Mouse (Mus musculus): ENCODE measurements around the gene Sik3. TPM values are rescaled to one million over a fixed set of nuclear protein-coding genes. Genes with fewer than 3 reads are reported as not detected.

Gene Sik3
- 10 to 100 TPM; 49.2 to 87.3 TPM for total RNA-seq (2021)
- 17.2 and 30.2 TPM in 2 replicates for polyA plus RNA-seq (2012; rRNA removed)
- long read RNA-seq, full-length matches to known transcripts: 3 of 20 reads
- long read RNA-seq, partial matches to known transcripts: 13 of 20 reads
- long read RNA-seq, other reads (novel, unspliced or antisense): 4 of 20 reads

DNA sequence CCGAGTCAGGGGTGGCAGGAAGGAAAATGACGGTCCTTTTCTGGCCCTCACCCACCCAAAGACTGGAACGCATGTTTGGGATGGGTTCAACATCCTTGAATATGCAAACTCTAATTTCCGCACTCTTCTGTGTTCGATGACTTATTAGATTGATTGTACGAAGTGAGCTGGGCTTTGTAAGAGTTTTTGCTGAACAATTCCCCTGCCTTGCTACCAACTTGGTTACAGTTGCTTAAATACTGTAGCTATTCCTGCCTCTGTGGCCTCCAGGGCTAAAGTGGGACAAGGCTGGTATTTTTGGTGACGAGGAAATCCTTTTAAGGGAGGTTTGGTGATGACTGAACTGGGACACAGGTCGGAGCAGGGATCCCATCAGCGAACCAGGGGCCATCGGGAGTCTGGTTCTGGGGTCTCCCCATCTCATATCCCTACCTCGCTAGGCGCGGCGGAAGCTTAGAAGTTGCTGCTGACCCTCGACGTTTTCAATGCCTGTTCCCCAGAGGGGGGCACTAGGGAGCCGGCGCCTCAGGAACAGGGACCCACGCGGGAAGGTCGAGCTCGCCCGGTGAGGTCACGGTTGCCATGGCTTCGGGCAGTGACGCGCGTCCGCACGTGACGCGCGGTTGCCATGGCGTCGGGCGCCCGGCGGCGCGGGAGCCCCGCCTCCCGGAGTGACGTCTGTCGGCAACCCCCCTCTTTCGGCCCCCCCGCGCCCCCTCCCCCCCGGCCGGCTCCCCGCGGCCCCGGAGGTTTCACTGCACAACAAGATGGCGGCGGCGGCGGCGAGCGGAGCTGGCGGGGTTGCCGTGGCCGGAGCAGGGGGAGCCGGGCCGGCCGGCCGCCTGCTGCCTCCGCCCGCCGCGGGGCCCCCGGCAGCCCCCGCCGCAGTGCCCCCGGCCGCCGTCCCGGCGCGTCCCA, at the start of gene Sik3, which contains the start of gene Pafah1b2:
Sik3 (plus strand) TSS at position 730 of the 918 bp plus-strand sequence.
Pafah1b2 (minus strand) TSS at position 600 of the 918 bp plus-strand sequence.
- peak; percentile 98 for DNase-seq

DNA sequence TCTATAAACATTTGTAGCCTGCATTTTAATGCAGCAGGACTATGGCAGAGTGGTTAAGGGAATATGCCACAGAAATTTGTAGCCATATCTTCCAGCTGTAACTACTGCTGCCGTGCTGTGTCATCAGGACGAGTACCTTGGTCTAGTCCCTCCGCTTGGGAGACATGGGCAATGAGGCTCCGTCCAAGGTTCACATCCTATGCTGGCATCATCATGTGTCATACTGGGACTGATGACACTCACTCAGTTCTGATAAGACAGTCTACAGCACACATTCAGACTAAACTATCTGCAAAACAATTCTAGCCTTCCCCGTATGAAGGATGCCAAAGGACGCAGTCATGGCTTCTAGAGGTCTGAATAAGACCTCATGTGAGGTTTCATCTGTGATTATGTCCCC, 49.0 kb upstream of the Sik3 start:
- DNase-seq: peak; percentile 59

GRCm38 (mm10) chr9:45976884-45977283, 35.7 kb upstream of the Sik3 start:
- DNase-seq: no peak

GRCm38 (mm10) chr9:45979778-45980177, 32.8 kb upstream of the Sik3 start:
- DNase-seq: no peak

- no peak for DNase-seq
Observed at GRCm38 (mm10) chr9:45980611-45981010, 32.0 kb upstream of the Sik3 start.

DNA sequence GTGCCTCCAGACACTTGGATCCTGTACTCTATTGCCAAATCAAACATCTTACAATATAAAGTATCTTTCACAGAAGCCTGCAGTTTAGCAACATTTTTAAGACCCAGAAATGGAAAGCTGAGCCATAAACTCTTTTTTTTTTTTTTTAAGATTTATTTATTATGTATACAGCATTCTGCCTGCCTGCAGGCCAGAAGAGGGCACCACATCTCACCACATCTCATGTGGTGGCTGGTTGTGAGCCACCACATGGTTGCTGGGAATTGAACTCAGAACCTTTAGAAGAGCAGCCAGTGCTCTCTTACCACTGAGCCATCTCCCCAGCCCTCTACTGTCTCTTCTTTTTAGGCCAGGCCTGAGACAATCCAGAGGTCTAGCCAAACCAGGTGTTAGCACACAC, 31.3 kb upstream of the Sik3 start:
- no peak for DNase-seq

DNA sequence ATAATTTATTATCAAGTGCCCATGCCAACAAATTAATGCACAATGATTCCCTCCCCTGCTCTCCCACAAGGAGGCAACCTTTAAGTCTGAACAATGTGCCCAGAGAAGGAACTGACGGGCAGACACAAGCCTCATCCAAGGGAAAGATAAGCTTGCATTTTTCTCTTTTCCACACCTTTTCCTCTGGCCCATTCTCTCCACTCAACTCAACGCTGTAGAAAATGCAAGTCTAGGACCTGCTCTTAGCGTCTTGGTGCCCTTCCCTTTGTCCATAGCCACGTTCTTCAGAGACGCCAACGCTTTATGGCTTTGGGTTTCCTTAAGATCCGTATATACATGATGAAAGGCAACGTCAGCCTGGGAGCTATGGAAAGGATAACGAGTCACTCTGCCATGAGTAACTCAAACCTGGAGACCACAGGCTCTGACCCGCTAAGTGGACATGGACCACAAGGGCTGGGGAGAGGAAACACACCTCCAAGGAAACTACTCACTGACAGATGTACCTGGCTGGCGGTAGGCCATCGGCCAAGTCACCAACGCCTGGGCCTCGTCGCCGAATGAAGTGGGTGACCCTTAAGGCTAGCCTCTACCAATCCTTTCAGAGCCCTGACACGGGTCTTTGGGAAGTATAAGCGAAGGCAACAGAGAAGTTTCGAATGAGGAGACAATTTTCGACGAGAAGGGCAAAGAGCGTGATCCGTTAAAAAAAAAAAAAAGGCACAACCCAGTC, 28.8 kb upstream of the Sik3 start:
- peak; percentile 51 for DNase-seq

- peak; percentile 94 for DNase-seq
Observed at GRCm38 (mm10) chr9:45984409-45985228, 28.0 kb upstream of the Sik3 start.

- peak; percentile 84 for DNase-seq
Observed at GRCm38 (mm10) chr9:45985229-45985567, 27.4 kb upstream of the Sik3 start.

DNA sequence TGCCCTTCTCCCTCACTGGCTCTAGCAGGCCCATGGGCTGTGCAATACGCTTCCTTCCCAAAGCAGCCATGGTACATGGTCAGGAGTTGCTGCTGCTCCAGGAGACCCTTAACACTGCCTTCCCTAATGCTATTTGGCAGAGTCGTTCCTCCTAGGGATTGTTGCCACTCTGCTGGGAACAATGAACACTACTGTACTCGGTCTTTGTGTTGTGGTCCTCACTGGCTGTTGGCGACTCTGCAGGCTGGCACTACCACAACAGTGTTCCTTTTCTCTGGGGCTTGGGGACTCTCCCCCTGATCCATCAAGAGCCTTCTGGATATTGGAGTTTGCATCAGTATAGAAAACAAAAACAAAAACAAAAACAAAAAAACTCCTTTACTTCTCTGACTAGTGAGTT, 13.6 kb upstream of the Sik3 start:
- DNase-seq: no peak

GRCm38 (mm10) chr9:46003729-46004128, 8.9 kb upstream of the Sik3 start:
- peak; percentile 77 for DNase-seq

DNA sequence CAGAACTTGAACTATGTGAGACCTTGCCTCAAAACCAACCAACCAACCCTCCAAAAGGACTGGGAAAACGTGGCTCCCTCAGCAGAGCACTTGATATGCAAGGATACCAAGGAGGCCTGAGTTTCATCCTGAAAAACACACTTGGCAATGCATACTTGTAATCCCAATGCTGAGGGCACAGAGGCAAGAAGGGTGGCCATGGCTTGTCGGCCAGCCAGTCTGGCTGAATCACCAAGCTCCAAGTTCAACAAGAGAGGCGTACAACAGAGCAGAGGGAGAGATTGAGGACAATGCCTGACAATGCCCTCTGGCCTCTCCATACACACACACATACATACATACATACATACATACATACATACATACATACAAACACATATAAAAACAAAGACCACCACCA, 8.1 kb upstream of the Sik3 start:
- DNase-seq: no peak

- no peak for DNase-seq
Observed at GRCm38 (mm10) chr9:46006224-46006623, 6.4 kb upstream of the Sik3 start.

DNA sequence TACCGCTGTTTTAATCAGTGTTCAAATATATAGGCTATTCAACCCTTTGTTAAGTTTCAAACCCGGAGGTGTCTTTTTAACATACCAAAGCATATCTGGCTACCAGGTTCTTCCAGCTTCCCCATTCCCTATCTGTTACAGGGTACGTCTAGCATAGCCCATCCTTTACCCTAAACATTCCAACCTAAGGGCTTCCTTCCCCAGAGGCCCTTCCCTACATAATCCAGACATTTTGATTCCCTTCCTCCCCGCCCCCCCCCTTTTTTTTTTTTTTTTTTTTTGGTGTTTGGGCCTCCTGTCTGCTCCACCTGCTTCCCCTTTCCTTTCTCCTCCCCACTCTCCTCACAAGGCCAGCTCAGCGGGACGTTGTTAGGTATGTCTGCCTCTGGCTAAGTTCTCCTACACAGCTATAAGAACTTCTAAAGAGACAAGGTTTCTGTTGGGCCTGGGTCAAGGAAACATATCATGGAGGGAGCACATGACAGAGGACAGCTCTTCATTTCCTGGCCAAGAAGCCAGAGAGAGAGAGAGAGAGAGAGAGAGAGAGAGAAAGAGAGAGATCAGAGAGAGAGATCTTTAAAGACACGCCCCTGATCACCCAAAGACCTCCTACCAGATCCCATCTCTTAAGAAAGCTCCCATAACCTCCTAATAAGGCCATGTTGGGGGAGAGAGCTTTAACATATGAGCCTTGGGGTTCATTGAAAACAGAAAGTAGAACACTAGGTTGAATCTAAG, 3.5 kb upstream of the Sik3 start:
- no peak for DNase-seq

- no peak for DNase-seq
Observed at GRCm38 (mm10) chr9:46009669-46009983, 3.0 kb upstream of the Sik3 start.

DNA sequence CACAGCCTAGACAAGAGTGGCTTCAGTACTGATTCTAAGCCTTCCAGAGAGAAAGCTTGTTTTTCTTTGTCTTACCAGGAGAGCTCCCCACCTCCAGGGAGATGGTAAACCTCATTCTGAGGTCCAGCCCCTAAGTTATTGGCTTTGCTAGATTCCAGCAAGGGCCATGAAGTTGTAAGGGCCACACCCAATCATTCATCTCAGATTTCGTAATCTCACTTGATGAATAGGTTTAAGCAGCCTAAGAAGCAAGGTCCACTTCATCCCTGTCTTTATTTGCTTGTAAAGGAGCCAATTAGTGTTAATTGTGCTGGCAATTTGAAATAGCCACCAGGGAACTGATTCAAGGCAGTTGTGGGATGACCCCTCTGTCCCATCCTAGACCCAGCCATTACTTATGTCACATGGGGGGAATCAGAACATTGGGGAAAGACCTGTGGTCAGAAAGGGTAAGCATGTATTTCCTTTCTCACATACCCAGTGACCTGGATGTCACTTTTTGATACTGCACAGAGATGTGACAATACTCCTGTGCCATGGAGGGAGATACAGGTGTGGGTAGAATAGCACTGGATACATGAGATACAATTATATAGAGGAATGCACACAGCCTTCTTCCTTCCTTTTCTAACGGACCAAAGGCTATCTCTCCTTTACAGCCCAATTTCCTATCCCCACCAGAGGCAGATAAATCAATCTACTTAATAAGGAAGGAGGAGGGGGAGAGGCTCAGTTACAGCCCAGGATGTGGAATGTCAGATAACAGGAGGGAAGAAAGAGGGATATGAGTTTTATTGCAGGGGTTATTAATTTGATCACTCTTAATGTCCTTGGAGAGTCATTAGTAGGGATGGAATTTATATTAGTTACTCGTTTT, 1.3 kb upstream of the Sik3 start:
- no peak for DNase-seq

- peak; percentile 74 for DNase-seq
Observed at GRCm38 (mm10) chr9:46013009-46013586, 478 bp downstream of the Sik3 start.

- no peak for DNase-seq
Observed at GRCm38 (mm10) chr9:46013616-46014015, 996 bp downstream of the Sik3 start.

DNA sequence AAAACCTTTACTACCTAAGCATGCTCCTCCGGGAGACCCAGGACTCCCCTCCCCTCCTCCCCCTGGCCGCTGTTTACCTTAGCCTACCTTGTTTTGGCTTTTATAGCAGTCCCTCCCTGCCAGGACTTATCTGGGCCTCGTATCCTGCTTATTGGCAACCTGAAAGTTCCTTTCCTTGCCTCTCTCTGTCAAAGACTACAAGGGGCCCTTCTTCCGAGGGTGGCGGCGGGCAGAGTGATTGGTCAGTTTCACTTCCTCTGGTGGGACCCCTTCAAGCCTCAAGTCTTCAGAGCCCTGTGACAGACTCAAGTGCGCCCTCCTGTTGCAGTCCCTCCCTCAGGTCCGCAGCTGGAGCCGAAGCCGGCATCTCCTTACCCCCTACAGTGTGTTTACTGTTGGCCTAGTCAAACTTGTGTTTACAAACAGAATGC, 1.6 kb downstream of the Sik3 start:
- DNase-seq: peak; percentile 71

DNA sequence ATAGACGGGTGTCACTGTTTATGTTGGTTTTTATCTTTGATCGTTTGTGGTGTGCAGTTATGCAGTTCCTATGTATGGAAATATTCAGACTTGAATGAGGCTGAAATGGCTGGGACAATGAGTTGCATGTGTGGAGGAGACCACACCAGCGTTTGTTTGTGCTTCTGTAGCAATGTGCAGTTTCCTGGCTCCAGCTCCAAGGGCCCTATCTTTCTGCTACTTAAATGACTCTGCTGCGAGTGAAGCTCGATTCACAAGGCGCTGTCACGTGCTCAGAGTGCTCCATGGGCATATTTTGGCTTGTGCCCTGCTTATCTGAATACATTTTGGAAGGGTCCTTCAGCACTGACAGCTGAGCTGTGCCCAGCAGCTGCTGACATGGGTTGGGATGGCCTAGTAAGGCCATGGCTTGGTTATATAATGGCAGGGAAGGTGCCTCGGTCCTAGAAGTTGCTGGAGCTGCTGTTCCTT, 2.5 kb downstream of the Sik3 start:
- DNase-seq: peak; percentile 77

Measured in adrenal gland, adult 2 months (tissue).